In the genomic region with DNA sequence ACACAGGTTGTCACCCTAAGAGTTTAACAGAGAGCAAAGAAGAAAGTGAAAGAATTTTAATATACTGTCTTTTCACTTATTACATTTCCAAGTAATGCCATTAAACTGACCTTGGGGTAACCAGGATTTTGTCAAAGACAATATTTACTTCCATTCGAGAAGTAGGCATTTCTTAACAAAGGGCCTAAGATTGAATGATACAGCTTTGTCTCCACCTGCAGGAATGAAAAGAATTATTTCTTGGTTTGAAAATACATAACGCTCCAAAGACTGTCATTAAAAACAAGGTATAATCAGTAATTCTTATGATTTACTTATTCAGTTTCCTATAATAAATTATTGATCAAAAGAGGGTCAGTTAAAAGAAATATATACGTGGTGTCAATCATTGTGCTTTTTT, we compare ENCODE assay signal across 25 mouse cellular contexts. TPM values are rescaled to one million over a fixed set of nuclear protein-coding genes. Genes with fewer than 3 reads are reported as not detected.
DNase-seq lines count a peak whose midpoint lies in the region; ATAC-seq and TF ChIP-seq lines count a peak whose summit lies in the region.
"Had no signal": no experiment of that assay in that cellular context is flagged by ENCODE, and none has a peak within 500 bp of the region (broad histone marks: within the 10 kb centered on the region; RNA-seq: fewer than 3 reads in every experiment).

No protein-coding gene starts in this region.

- H3K4me1 ChIP-seq in heart, postnatal 0 days (ENCODE audit: control insufficient read depth, insufficient read depth): no peaks in the 10 kb centered on the region
- H3K4me1 ChIP-seq in heart, embryonic 12.5 days (replicated peaks): peaks cover 6% of the 10 kb centered on the region
- H3K4me1 ChIP-seq: liver, embryonic 15.5 days had no signal

- no peak for DNase-seq in heart, postnatal 0 days (ENCODE audit: low spot score)
- DNase-seq in left cerebral cortex, adult 2 months (ENCODE audit: extremely low spot score in 1 of 2, low spot score in 2 of 2): no peak
- DNase-seq in left cerebral cortex, adult 18-20 months (ENCODE audit: low spot score in 2 of 2): no peak
- peak; percentile 19 for DNase-seq in 3T3-L1 (ENCODE audit: low read depth, low spot score)
- DNase-seq in brain, embryonic 14.5 days (ENCODE audit: low read depth): peak; percentile 57
- no peak for DNase-seq in urinary bladder, postnatal 25 days (ENCODE audit: low spot score)
- DNase-seq: adrenal gland, postnatal 25 days; cerebellum, adult 11 months; cerebellum, adult 9-11 months; gastrocnemius, postnatal 36 days; kidney, adult 18-20 months; kidney, postnatal 14 days; lung, postnatal 10 days; retina, postnatal 1 day; right cerebral cortex, postnatal 25 days had no signal

- TF ChIP-seq POLR2A in brain, embryonic 14.5 days (IDR thresholded peaks at IDR 0.05; ENCODE audit: borderline replicate concordance, extremely low read depth, insufficient read depth, insufficient read length, poor library complexity, severe bottlenecking): no peak

- H3K9me3 ChIP-seq in heart, postnatal 0 days (replicated peaks; ENCODE audit: control insufficient read depth, low read length): no peaks in the 10 kb centered on the region
- H3K9me3 ChIP-seq in heart, embryonic 12.5 days (replicated peaks): peaks cover 4% of the 10 kb centered on the region; the same call in 1 of the 2 replicates
- H3K9me3 ChIP-seq: embryonic facial prominence, embryonic 10.5 days; heart, embryonic 15.5 days; limb, embryonic 15.5 days; liver, embryonic 15.5 days; midbrain, embryonic 12.5 days; neural tube, embryonic 13.5 days had no signal

- no peak overlapping the region for H3K27ac ChIP-seq in heart, postnatal 0 days (ENCODE audit: low read depth)
- H3K27ac ChIP-seq in heart, embryonic 12.5 days (ENCODE audit: poor library complexity, severe bottlenecking): no peak overlapping the region
- no peak overlapping the region for H3K27ac ChIP-seq in left cerebral cortex, adult 2 months
- H3K27ac ChIP-seq: embryonic facial prominence, embryonic 10.5 days; forebrain, embryonic 10.5 days; heart, embryonic 15.5 days; limb, embryonic 15.5 days; liver, embryonic 15.5 days; midbrain, embryonic 12.5 days; neural tube, embryonic 13.5 days had no signal

- H3K4me2 ChIP-seq in heart, postnatal 0 days (ENCODE audit: low read depth, low read length): no peak overlapping the region
- no peak overlapping the region for H3K4me2 ChIP-seq in heart, embryonic 12.5 days
- H3K4me2 ChIP-seq: heart, embryonic 15.5 days; limb, embryonic 15.5 days; liver, embryonic 15.5 days; midbrain, embryonic 12.5 days; neural tube, embryonic 13.5 days had no signal

- no peak for ATAC-seq in heart, postnatal 0 days (ENCODE audit: insufficient read depth, low read depth)
- ATAC-seq in heart, embryonic 12.5 days (ENCODE audit: insufficient number of reproducible peaks, low FRiP score): no peak
- ATAC-seq in erythroid progenitor cell, adult 5-6 weeks (replicated peaks; ENCODE audit: low FRiP score, poor library complexity, severe bottlenecking): no peak
- ATAC-seq: hindbrain, embryonic 16.5 days had no signal

- no peaks in the 10 kb centered on the region for H3K36me3 ChIP-seq in heart, postnatal 0 days (replicated peaks; ENCODE audit: control insufficient read depth, insufficient read depth, low read length)
- H3K36me3 ChIP-seq in heart, embryonic 12.5 days: no peaks in the 10 kb centered on the region
- H3K36me3 ChIP-seq: embryonic facial prominence, embryonic 10.5 days; forebrain, embryonic 10.5 days; heart, embryonic 15.5 days; limb, embryonic 15.5 days; liver, embryonic 15.5 days; midbrain, embryonic 12.5 days; neural tube, embryonic 13.5 days had no signal

- WGBS in heart, postnatal 0 days: 69% methylated on average over 3 of the region's 3 CpGs
- 77% methylated on average over 3 of the region's 3 CpGs for WGBS in heart, embryonic 12.5 days

- TF ChIP-seq CTCF in heart, postnatal 0 days (IDR thresholded peaks at IDR 0.05; ENCODE audit: low read depth): peak; percentile 31; the same call in 1 of the 2 replicates
- TF ChIP-seq CTCF in left cerebral cortex, adult 2 months (IDR thresholded peaks at IDR 0.05): peak; percentile 29
- no peak for TF ChIP-seq CTCF in brain, embryonic 14.5 days (IDR thresholded peaks at IDR 0.05; ENCODE audit: borderline replicate concordance, extremely low read depth, insufficient read depth, insufficient read length)

- no peaks in the 10 kb centered on the region for H3K27me3 ChIP-seq in heart, postnatal 0 days (ENCODE audit: control insufficient read depth, insufficient read depth, low read length)
- no peaks in the 10 kb centered on the region for H3K27me3 ChIP-seq in heart, embryonic 12.5 days (replicated peaks)
- H3K27me3 ChIP-seq: heart, embryonic 15.5 days; limb, embryonic 15.5 days; liver, embryonic 15.5 days; neural tube, embryonic 13.5 days had no signal

- TF ChIP-seq EP300 in heart, postnatal 0 days (IDR thresholded peaks at IDR 0.05; ENCODE audit: low read depth): no peak

- H3K4me3 ChIP-seq in heart, postnatal 0 days (ENCODE audit: low read depth, low read length): no peak overlapping the region
- H3K4me3 ChIP-seq in heart, embryonic 12.5 days: no peak overlapping the region
- H3K4me3 ChIP-seq in left cerebral cortex, adult 2 months: no peak overlapping the region
- H3K4me3 ChIP-seq: embryonic facial prominence, embryonic 10.5 days; forebrain, embryonic 10.5 days; heart, embryonic 15.5 days; limb, embryonic 15.5 days; liver, embryonic 15.5 days; midbrain, embryonic 12.5 days; neural tube, embryonic 13.5 days had no signal

- H3K9ac ChIP-seq in heart, postnatal 0 days (replicated peaks; ENCODE audit: low read depth, low read length): no peak overlapping the region
- H3K9ac ChIP-seq in heart, embryonic 12.5 days: no peak overlapping the region
- H3K9ac ChIP-seq: heart, embryonic 15.5 days; limb, embryonic 15.5 days; liver, embryonic 15.5 days; midbrain, embryonic 12.5 days; neural tube, embryonic 13.5 days had no signal

- intact Hi-C loops in left cerebral cortex, adult 2 months (cut with DNase I): loop anchor here (5.0 kb wide), 1 partner anchor 704 kb away; no protein-coding TSS in a partner anchor

RNA-seq across cellular contexts. Expression of a gene that starts 55.4 kb away (rescaled TPM):
- 51.8 and 64.5 TPM in 2 replicates for total RNA-seq in heart, postnatal 0 days (2014; rRNA removed; ENCODE audit: low replicate concordance)
- 54.4 and 54.7 TPM in 2 replicates for polyA plus RNA-seq in heart, postnatal 0 days (2015; fragmentation: Nextera tagmentation; extraction: Ambion mirVana)
- 63.6 and 66.1 TPM in 2 replicates for polyA plus RNA-seq in heart, embryonic 12.5 days (2016; fragmentation: Nextera tagmentation; extraction: Ambion mirVana)
- total RNA-seq in left cerebral cortex, adult 2 months (2021): 10 to 100 TPM; 41.9 to 46.7 TPM
- total RNA-seq in left cerebral cortex, adult 18-20 months (2021): 10 to 100 TPM; 39.9 to 45.0 TPM
- 44.0 and 52.4 TPM in 2 replicates for polyA plus RNA-seq in brain, embryonic 14.5 days (2012; rRNA removed)
- total RNA-seq in erythroid progenitor cell, adult 5-6 weeks (2015; ENCODE audit: low replicate concordance): 5.4 and 20.2 TPM in 2 replicates
- 4.0 and 10.7 TPM in 2 replicates for total RNA-seq in erythroid progenitor cell, adult 5-6 weeks (2017; ENCODE audit: low replicate concordance)

Comparison
In these comparisons a context has a peak if more than half of its experiments do, and no peak if none do; other contexts are left out.
1. DNase-seq: peak in 3T3-L1 (single experiment) and brain, embryonic 14.5 days (single experiment); none in heart, postnatal 0 days (single experiment), left cerebral cortex, adult 2 months (0 of 2), left cerebral cortex, adult 18-20 months (0 of 2) and urinary bladder, postnatal 25 days (single experiment).